Mouse (Mus musculus) embryo, embryonic 10.5 days (tissue): ENCODE results near the gene Rom1.
A peak's percentile ranks its signal among the peaks of the same experiment; 100 is the strongest.
"Not testable (repeated sequence)": the region's sequence is repeated elsewhere in the genome, so short reads cannot be mapped to it uniquely, and the experiment has no call there.

Experiments used
- DNase-seq: peaks from one replicate; pipeline ENCODE4 v3.0.0-alpha.2; 2015; ENCODE audit warnings: low spot score

The Rom1 gene

GRCm38 (mm10) chr19:8929224-8930088 lies at the start of gene Rom1, which contains the start of gene Eml3:
Rom1 (minus strand) TSS chr19:8929356.
Eml3 (plus strand) TSS chr19:8929552.
- DNase-seq: peak; percentile 91

- DNase-seq: peak; percentile 75
Measured at GRCm38 (mm10) chr19:8976535-8976934, 47.4 kb upstream of the Rom1 start.

- DNase-seq: no peak
Measured at GRCm38 (mm10) chr19:8975491-8975890, 46.3 kb upstream of the Rom1 start.

- no peak for DNase-seq
Measured at GRCm38 (mm10) chr19:8974638-8975037, 45.5 kb upstream of the Rom1 start.

GRCm38 (mm10) chr19:8972491-8972890 lies 43.3 kb upstream of the Rom1 start:
- DNase-seq: not testable (repeated sequence)

GRCm38 (mm10) chr19:8967893-8968292 lies 38.7 kb upstream of the Rom1 start:
- DNase-seq: no peak

- no peak for DNase-seq
Measured at GRCm38 (mm10) chr19:8967373-8967743, 38.2 kb upstream of the Rom1 start.

- peak; percentile 99 for DNase-seq
Measured at GRCm38 (mm10) chr19:8966590-8967372, 37.6 kb upstream of the Rom1 start, which contains the start of gene Eef1g. Eef1g (plus strand) TSS chr19:8967041.

GRCm38 (mm10) chr19:8966198-8966589 lies 37.0 kb upstream of the Rom1 start:
- no peak for DNase-seq

- DNase-seq: no peak
Measured at GRCm38 (mm10) chr19:8965771-8966170, 36.6 kb upstream of the Rom1 start.

GRCm38 (mm10) chr19:8965075-8965474 lies 35.9 kb upstream of the Rom1 start:
- no peak for DNase-seq

GRCm38 (mm10) chr19:8962256-8962655 lies 33.1 kb upstream of the Rom1 start:
- DNase-seq: no peak

GRCm38 (mm10) chr19:8954171-8954570 lies 25.0 kb upstream of the Rom1 start:
- no peak for DNase-seq

GRCm38 (mm10) chr19:8953135-8954039 lies 24.2 kb upstream of the Rom1 start, which contains the start of gene Tut1:
Tut1 (plus strand) TSS chr19:8953847.
- DNase-seq: peak; percentile 99

GRCm38 (mm10) chr19:8952241-8952640 lies 23.1 kb upstream of the Rom1 start:
- no peak for DNase-seq

- DNase-seq: no peak
Measured at GRCm38 (mm10) chr19:8950190-8950589, 21.0 kb upstream of the Rom1 start.

GRCm38 (mm10) chr19:8946929-8947328 lies 17.8 kb upstream of the Rom1 start:
- DNase-seq: no peak

GRCm38 (mm10) chr19:8945251-8945650 lies 16.1 kb upstream of the Rom1 start:
- DNase-seq: no peak

GRCm38 (mm10) chr19:8944750-8945149 lies 15.6 kb upstream of the Rom1 start:
- DNase-seq: peak; percentile 83

GRCm38 (mm10) chr19:8944062-8944461 lies 14.9 kb upstream of the Rom1 start:
- DNase-seq: no peak

GRCm38 (mm10) chr19:8943047-8943446 lies 13.9 kb upstream of the Rom1 start:
- no peak for DNase-seq
